Mouse (Mus musculus): ENCODE data around the gene Scaf8.

DNA sequence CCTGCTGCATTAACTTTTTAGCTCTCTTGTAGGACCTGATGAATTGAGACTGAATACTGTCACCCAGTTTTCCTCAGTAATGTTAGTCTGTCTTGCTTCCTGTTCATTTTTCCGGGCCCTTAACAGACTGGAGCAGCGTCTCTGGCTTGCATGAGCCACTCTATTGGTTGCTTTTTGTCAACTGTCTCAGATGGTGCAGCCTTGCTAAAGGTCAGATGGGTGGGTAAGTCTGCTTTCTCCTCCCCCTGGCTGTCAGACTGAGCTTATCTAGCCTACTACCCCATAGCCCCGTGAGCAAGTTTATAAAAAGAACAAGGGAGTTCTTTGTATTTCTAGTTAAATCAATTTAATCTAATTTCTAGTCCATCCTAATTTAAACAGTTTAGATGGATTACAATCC, 23.6 kb downstream of the Scaf8 start:
- TF ChIP-seq CTCF (conservative IDR thresholded peaks at IDR 0.05 in 1 of 2, IDR thresholded peaks at IDR 0.05 in 1 of 2; ENCODE audit: low read depth in 2 of 2, low read length in 2 of 2) (no peak), TCF12 (IDR thresholded peaks at IDR 0.05; ENCODE audit: low read depth, low read length) (no peak), IRF4 (IDR thresholded peaks at IDR 0.05; ENCODE audit: low read depth, low read length) (no peak), POLR2AphosphoS2 (IDR thresholded peaks at IDR 0.05; ENCODE audit: low read depth, low read length) (no peak), POLR2A (IDR thresholded peaks at IDR 0.05; ENCODE audit: low read depth, low read length) (no peak), EP300 (IDR thresholded peaks at IDR 0.05; ENCODE audit: low read length) (no peak), E2F4 (IDR thresholded peaks at IDR 0.05; ENCODE audit: insufficient replicate concordance, low read depth, low read length) (no peak), MXI1 (IDR thresholded peaks at IDR 0.05; ENCODE audit: low read depth, low read length) (no peak)
